Mouse (Mus musculus): Measurements from ENCODE around the gene Gm11099.

Gm11099 gene
- long read RNA-seq, experiment 1: 0 reads
- long read RNA-seq, experiment 2: 0 reads

GRCm38 (mm10) chr2:58859134-58859533 is at the start of gene Gm11099:
Gm11099 (plus strand) TSS chr2:58859434.
- intact Hi-C loops (cut with DNase I): no loop called here

- intact Hi-C loops (cut with DNase I): no loop called here
These were observed 46.3 kb upstream of the Gm11099 start for GRCm38 (mm10) chr2:58812941-58813340.

- intact Hi-C loops (cut with DNase I): loop anchor here (5.0 kb wide), 1 partner anchor 323 kb away; no protein-coding TSS in a partner anchor
These were observed 30.2 kb upstream of the Gm11099 start for GRCm38 (mm10) chr2:58828910-58829600.

- intact Hi-C loops (cut with DNase I): loop anchor here (5.0 to 10.0 kb wide), 2 partner anchors 322 to 595 kb away; no protein-coding TSS in a partner anchor
These were observed 29.1 kb upstream of the Gm11099 start for GRCm38 (mm10) chr2:58829981-58830742.

- intact Hi-C loops (cut with DNase I): loop anchor here (10.0 kb wide), 1 partner anchor 592 kb away; no protein-coding TSS in a partner anchor
These were observed 26.8 kb upstream of the Gm11099 start for GRCm38 (mm10) chr2:58832253-58832980.

- intact Hi-C loops (cut with DNase I): no loop called here
These were observed 18.2 kb upstream of the Gm11099 start for GRCm38 (mm10) chr2:58841021-58841420.

GRCm38 (mm10) chr2:58842443-58842842 is 16.8 kb upstream of the Gm11099 start:
- intact Hi-C loops (cut with DNase I): no loop called here

- intact Hi-C loops (cut with DNase I): no loop called here
These were observed 14.7 kb upstream of the Gm11099 start for GRCm38 (mm10) chr2:58844499-58844898.

GRCm38 (mm10) chr2:58879876-58880275 is 20.6 kb downstream of the Gm11099 start:
- intact Hi-C loops (cut with DNase I): no loop called here

GRCm38 (mm10) chr2:58905057-58905456 is 45.8 kb downstream of the Gm11099 start:
- intact Hi-C loops (cut with DNase I): no loop called here

- intact Hi-C loops (cut with DNase I): no loop called here
These were observed 47.7 kb downstream of the Gm11099 start for GRCm38 (mm10) chr2:58906814-58907516.

GRCm38 (mm10) chr2:58912339-58912738 is 53.1 kb downstream of the Gm11099 start:
- intact Hi-C loops (cut with DNase I): no loop called here

GRCm38 (mm10) chr2:58918351-58918750 is 59.1 kb downstream of the Gm11099 start:
- intact Hi-C loops (cut with DNase I): no loop called here

- intact Hi-C loops (cut with DNase I): no loop called here
These were observed 66.3 kb downstream of the Gm11099 start for GRCm38 (mm10) chr2:58925551-58925950.

- intact Hi-C loops (cut with DNase I): no loop called here
These were observed 82.1 kb downstream of the Gm11099 start for GRCm38 (mm10) chr2:58941361-58941760.

- intact Hi-C loops (cut with DNase I): no loop called here
These were observed 89.6 kb downstream of the Gm11099 start for GRCm38 (mm10) chr2:58948796-58949195.

- intact Hi-C loops (cut with DNase I): no loop called here
These were observed 92.9 kb downstream of the Gm11099 start for GRCm38 (mm10) chr2:58952101-58952500.

- intact Hi-C loops (cut with DNase I): no loop called here
These were observed 97.1 kb downstream of the Gm11099 start for GRCm38 (mm10) chr2:58956351-58956750.

GRCm38 (mm10) chr2:58956770-58957300 is 97.6 kb downstream of the Gm11099 start:
- intact Hi-C loops (cut with DNase I): no loop called here
